In genomic region chr15:99393386-99394252, GRCm38 (mm10) we compare ENCODE assay signal across 8 mouse cellular contexts. TPM values are rescaled to one million over a fixed set of nuclear protein-coding genes. Genes with fewer than 3 reads are reported as not detected.
DNase-seq lines count a peak whose midpoint lies in the region; ATAC-seq and TF ChIP-seq lines count a peak whose summit lies in the region.

No protein-coding gene starts in this region.

- H3ac ChIP-seq in myocyte (ENCODE audit: control insufficient read depth, insufficient read length): peak overlapping the region; percentile 35

- no peak; the same call in 1 of the 2 replicates for TF ChIP-seq CTCF in hindbrain, postnatal 0 days (IDR thresholded peaks at IDR 0.05; ENCODE audit: low read depth)

- no peaks in the 10 kb centered on the region for H3K9me3 ChIP-seq in forebrain, embryonic 13.5 days (replicated peaks)
- H3K9me3 ChIP-seq in hindbrain, postnatal 0 days (ENCODE audit: low read length): no peaks in the 10 kb centered on the region
- no peaks in the 10 kb centered on the region for H3K9me3 ChIP-seq in liver, embryonic 13.5 days (replicated peaks)

- peaks cover 58% of the 10 kb centered on the region for H3K79me2 ChIP-seq in myocyte (ENCODE audit: control insufficient read depth, insufficient read depth)

- peak; percentile 26 for DNase-seq in embryo, embryonic 10 days (ENCODE audit: low spot score)
- no peak for DNase-seq in embryo, embryonic 10.5 days (ENCODE audit: low spot score)
- peak; percentile 47 for DNase-seq in adrenal gland, postnatal 25 days
- no peak for DNase-seq in hindbrain, postnatal 0 days (ENCODE audit: low spot score)
- peak; percentile 64 for DNase-seq in liver, embryonic 13.5 days
- no peak for DNase-seq in thymus, postnatal 14 days

- no peaks in the 10 kb centered on the region for H3K27me3 ChIP-seq in forebrain, embryonic 13.5 days
- no peaks in the 10 kb centered on the region for H3K27me3 ChIP-seq in hindbrain, postnatal 0 days (ENCODE audit: insufficient read depth, low read length)
- no peaks in the 10 kb centered on the region for H3K27me3 ChIP-seq in liver, embryonic 13.5 days
- no peaks in the 10 kb centered on the region for H3K27me3 ChIP-seq in myocyte (ENCODE audit: control insufficient read depth, insufficient read depth, insufficient read length)

- H3K4me3 ChIP-seq in forebrain, embryonic 13.5 days: peak overlapping the region; percentile 85
- H3K4me3 ChIP-seq in hindbrain, postnatal 0 days (ENCODE audit: low read length): peak overlapping the region; percentile 83
- H3K4me3 ChIP-seq in liver, embryonic 13.5 days (replicated peaks): peak overlapping the region; percentile 83
- peak overlapping the region; percentile 94 for H3K4me3 ChIP-seq in myocyte

- peaks cover 43% of the 10 kb centered on the region for H3K4me1 ChIP-seq in forebrain, embryonic 13.5 days
- H3K4me1 ChIP-seq in hindbrain, postnatal 0 days (ENCODE audit: insufficient read depth, low read length): peaks cover 18% of the 10 kb centered on the region
- H3K4me1 ChIP-seq in liver, embryonic 13.5 days (replicated peaks): peaks cover 69% of the 10 kb centered on the region

- TF ChIP-seq POLR2A in myocyte (IDR thresholded peaks at IDR 0.05; ENCODE audit: insufficient read length, low read depth): peak; percentile 10

- H3K27ac ChIP-seq in forebrain, embryonic 13.5 days: peak overlapping the region; percentile 79
- peak overlapping the region; percentile 96 for H3K27ac ChIP-seq in hindbrain, postnatal 0 days
- peak overlapping the region; percentile 95 for H3K27ac ChIP-seq in liver, embryonic 13.5 days

- H3K4me2 ChIP-seq in forebrain, embryonic 13.5 days: peak overlapping the region; percentile 97
- H3K4me2 ChIP-seq in hindbrain, postnatal 0 days (ENCODE audit: low read depth, low read length): peak overlapping the region; percentile 71
- H3K4me2 ChIP-seq in liver, embryonic 13.5 days: peak overlapping the region; percentile 80
- H3K4me2 ChIP-seq in myocyte (ENCODE audit: low read depth): peak overlapping the region; percentile 74

- peak overlapping the region; percentile 92 for H3K9ac ChIP-seq in forebrain, embryonic 13.5 days
- peak overlapping the region; percentile 80 for H3K9ac ChIP-seq in hindbrain, postnatal 0 days (replicated peaks; ENCODE audit: low read length)
- H3K9ac ChIP-seq in liver, embryonic 13.5 days: peak overlapping the region; percentile 87

- ATAC-seq in forebrain, embryonic 13.5 days: no peak
- no peak; the same call in 1 of the 2 replicates for ATAC-seq in hindbrain, postnatal 0 days
- peak; percentile 45 for ATAC-seq in liver, embryonic 13.5 days (ENCODE audit: low read depth)

- 13% methylated on average over 24 of the region's 24 CpGs for WGBS in forebrain, embryonic 13.5 days
- 8% methylated on average over 24 of the region's 24 CpGs for WGBS in hindbrain, postnatal 0 days
- WGBS in liver, embryonic 13.5 days (ENCODE audit: insufficient replicate concordance): 3% methylated on average over 24 of the region's 24 CpGs

- H3K36me3 ChIP-seq in forebrain, embryonic 13.5 days (ENCODE audit: poor library complexity, severe bottlenecking): no peaks in the 10 kb centered on the region
- H3K36me3 ChIP-seq in hindbrain, postnatal 0 days (ENCODE audit: insufficient read depth, low read length): no peaks in the 10 kb centered on the region
- H3K36me3 ChIP-seq in liver, embryonic 13.5 days: no peaks in the 10 kb centered on the region
- H3K36me3 ChIP-seq in myocyte (ENCODE audit: control insufficient read depth, insufficient read depth): no peaks in the 10 kb centered on the region

TF ChIP-seq in myocyte, 11 proteins besides CTCF, POLR2A, EP300 and RAD21:
- TF ChIP-seq CEBPB (IDR thresholded peaks at IDR 0.05; ENCODE audit: insufficient read depth, poor library complexity, severe bottlenecking): 0 out of 2 replicates have a peak, but pooled peaks have one; percentile 26
- TF ChIP-seq MYOG (IDR thresholded peaks at IDR 0.05; ENCODE audit: control insufficient read depth in 1 of 3, insufficient read depth in 1 of 3, insufficient read length in 2 of 3, low read depth in 2 of 3): peak in 1 of 3 experiments; percentile 3
- no peak for TF ChIP-seq SRF (IDR thresholded peaks at IDR 0.05; ENCODE audit: control insufficient read depth, insufficient read length, low read depth)
TF ChIP-seq in myocyte: peak in this region for 2.

RNA-seq across cellular contexts. Expression of gene Tmbim6, which starts 0.9 kb away (rescaled TPM):
- total RNA-seq in adrenal gland, postnatal 25 days (2021): 719 and 813 TPM in 2 replicates
- polyA plus RNA-seq in forebrain, embryonic 13.5 days (2015; fragmentation: Nextera tagmentation; extraction: Ambion mirVana): 227 and 249 TPM in 2 replicates
- 323 and 346 TPM in 2 replicates for total RNA-seq in hindbrain, postnatal 0 days (2014; rRNA removed)
- 355 and 374 TPM in 2 replicates for polyA plus RNA-seq in hindbrain, postnatal 0 days (2015; fragmentation: Nextera tagmentation; extraction: Ambion mirVana)
- 188 and 210 TPM in 2 replicates for polyA plus RNA-seq in liver, embryonic 13.5 days (2015; fragmentation: Nextera tagmentation; extraction: Ambion mirVana)
- polyA plus RNA-seq in myocyte (2012; fragmentation: generic; extraction: Trizol): 691 TPM

RNA-seq across cellular contexts. Expression of gene Fmnl3, which starts 23.3 kb away (rescaled TPM):
- 16.4 and 24.1 TPM in 2 replicates for total RNA-seq in adrenal gland, postnatal 25 days (2021)
- polyA plus RNA-seq in forebrain, embryonic 13.5 days (2015; fragmentation: Nextera tagmentation; extraction: Ambion mirVana): 8.1 and 8.2 TPM in 2 replicates
- total RNA-seq in hindbrain, postnatal 0 days (2014; rRNA removed): 11.9 and 15.2 TPM in 2 replicates
- 8.0 and 8.2 TPM in 2 replicates for polyA plus RNA-seq in hindbrain, postnatal 0 days (2015; fragmentation: Nextera tagmentation; extraction: Ambion mirVana)
- 3.4 and 3.7 TPM in 2 replicates for polyA plus RNA-seq in liver, embryonic 13.5 days (2015; fragmentation: Nextera tagmentation; extraction: Ambion mirVana)
- polyA plus RNA-seq in myocyte (2012; fragmentation: generic; extraction: Trizol): 62.6 TPM

Comparison
In these comparisons a context has a peak if more than half of its experiments do, and no peak if none do; other contexts are left out.
1. DNase-seq: peak in embryo, embryonic 10 days (single experiment), adrenal gland, postnatal 25 days (single experiment) and liver, embryonic 13.5 days (single experiment); none in embryo, embryonic 10.5 days (single experiment), hindbrain, postnatal 0 days (single experiment) and thymus, postnatal 14 days (single experiment).
2. Peak in every context shown above with its lines, with median percentiles within 50 percentile points of each other: H3K27ac ChIP-seq, H3K4me2 ChIP-seq, H3K4me3 ChIP-seq and H3K9ac ChIP-seq.